Comparison of ENCODE assay signal across 8 mouse cellular contexts in the genomic region with DNA sequence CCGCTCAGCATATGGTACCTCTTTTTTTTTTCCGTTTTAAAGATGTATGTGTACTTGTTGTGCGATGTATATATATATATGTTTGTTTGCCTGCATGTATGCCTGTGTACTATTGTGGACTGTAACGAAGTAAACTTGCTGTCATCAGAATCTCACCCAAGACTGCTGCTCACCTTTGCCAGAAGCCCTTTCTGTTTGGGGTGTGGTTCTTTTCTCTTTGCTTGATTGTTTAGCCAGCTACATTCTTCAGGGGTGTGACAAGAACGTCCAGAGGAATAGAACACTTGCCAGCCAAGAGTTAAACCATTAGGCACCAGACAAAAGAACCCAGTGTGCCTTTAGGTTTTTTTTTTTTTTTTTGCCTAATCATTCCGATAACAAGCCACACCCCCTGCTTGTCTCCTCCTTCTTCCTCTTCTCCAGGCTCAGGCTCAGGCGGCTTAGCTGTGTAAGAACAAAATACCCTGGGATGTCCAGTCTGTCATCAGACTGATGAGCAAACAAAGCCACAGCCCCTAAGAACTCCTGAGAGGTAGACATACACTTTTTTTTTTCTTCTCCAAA. TPM values are rescaled to one million over a fixed set of nuclear protein-coding genes. Genes with fewer than 3 reads are reported as not detected.
A peak's percentile ranks its signal among the peaks of the same experiment; 100 is the strongest.
DNase-seq lines count a peak whose midpoint lies in the region; ATAC-seq and TF ChIP-seq lines count a peak whose summit lies in the region.

No protein-coding gene starts in this region.

- DNase-seq in midbrain, embryonic 14.5 days, result peak; percentile 31
- DNase-seq in adipocyte (ENCODE audit: low spot score), result peak; percentile 83
- peak; percentile 57 to 73 for DNase-seq in lung, adult 18-20 months
- DNase-seq in cerebellum, adult 8-10 months, result no peak
- DNase-seq in cerebellum, adult 2 months, result no peak

- no peak for TF ChIP-seq CTCF in testis, adult 2 months (IDR thresholded peaks at IDR 0.05; ENCODE audit: control insufficient read depth, insufficient read depth, insufficient replicate concordance, low read depth, low read length)
- TF ChIP-seq CTCF in cerebellum, adult 2 months (IDR thresholded peaks at IDR 0.05; ENCODE audit: borderline replicate concordance, insufficient read depth, low read depth, low read length), result no peak

- TF ChIP-seq POLR2A in testis, adult 2 months (IDR thresholded peaks at IDR 0.05; ENCODE audit: control insufficient read depth, low read depth, low read length), result no peak
- no peak for TF ChIP-seq POLR2A in cerebellum, adult 2 months (IDR thresholded peaks at IDR 0.05; ENCODE audit: borderline replicate concordance, insufficient read depth, low read length)

- no peak overlapping the region for H3K27ac ChIP-seq in midbrain, embryonic 14.5 days (replicated peaks; ENCODE audit: low read depth, low read length)
- no peak overlapping the region for H3K27ac ChIP-seq in midbrain, embryonic 13.5 days
- no peak overlapping the region for H3K27ac ChIP-seq in heart, embryonic 15.5 days
- H3K27ac ChIP-seq in testis, adult 2 months (ENCODE audit: control insufficient read depth, insufficient read depth, low read depth, low read length), result peak overlapping the region; percentile 71
- H3K27ac ChIP-seq in cerebellum, adult 2 months (ENCODE audit: insufficient read depth, low read length), result no peak overlapping the region

- no peaks in the 10 kb centered on the region for H3K36me3 ChIP-seq in midbrain, embryonic 14.5 days (ENCODE audit: control insufficient read depth, insufficient read depth, low read length)
- peaks cover 5% of the 10 kb centered on the region; the same call in 1 of the 2 replicates for H3K36me3 ChIP-seq in midbrain, embryonic 13.5 days
- no peaks in the 10 kb centered on the region for H3K36me3 ChIP-seq in heart, embryonic 15.5 days
- H3K36me3 ChIP-seq in testis, adult 2 months (ENCODE audit: control insufficient read depth, insufficient read depth, low read length), result no peaks in the 10 kb centered on the region

- no peak overlapping the region for H3K4me3 ChIP-seq in midbrain, embryonic 14.5 days (replicated peaks; ENCODE audit: low read depth, low read length)
- H3K4me3 ChIP-seq in midbrain, embryonic 13.5 days (replicated peaks), result no peak overlapping the region
- peak overlapping the region; percentile 3; the same call in 1 of the 2 replicates for H3K4me3 ChIP-seq in heart, embryonic 15.5 days
- peak overlapping the region; percentile 15; the same call in 1 of the 2 replicates for H3K4me3 ChIP-seq in testis, adult 2 months (ENCODE audit: control insufficient read depth, low read depth, low read length)
- H3K4me3 ChIP-seq in cerebellum, adult 2 months (replicated peaks; ENCODE audit: insufficient read depth, low read depth, low read length), result no peak overlapping the region

- no peaks in the 10 kb centered on the region for H3K4me1 ChIP-seq in midbrain, embryonic 14.5 days (ENCODE audit: control insufficient read depth, insufficient read depth, low read length)
- H3K4me1 ChIP-seq in midbrain, embryonic 13.5 days (replicated peaks), result peaks cover 13% of the 10 kb centered on the region
- peaks cover 9% of the 10 kb centered on the region for H3K4me1 ChIP-seq in heart, embryonic 15.5 days (replicated peaks)
- H3K4me1 ChIP-seq in testis, adult 2 months (ENCODE audit: control insufficient read depth, insufficient read depth, low read length), result no peaks in the 10 kb centered on the region
- H3K4me1 ChIP-seq in cerebellum, adult 2 months (ENCODE audit: control insufficient read depth, insufficient read depth, low read length), result no peaks in the 10 kb centered on the region

- no peaks in the 10 kb centered on the region for H3K9me3 ChIP-seq in midbrain, embryonic 14.5 days (ENCODE audit: control insufficient read depth, low read length)
- peaks cover 3% of the 10 kb centered on the region; the same call in 1 of the 2 replicates for H3K9me3 ChIP-seq in midbrain, embryonic 13.5 days
- no peaks in the 10 kb centered on the region for H3K9me3 ChIP-seq in heart, embryonic 15.5 days (replicated peaks)

- no peak for ATAC-seq in midbrain, embryonic 14.5 days (ENCODE audit: low FRiP score, low TSS enrichment)
- no peak for ATAC-seq in midbrain, embryonic 13.5 days
- ATAC-seq in heart, embryonic 15.5 days (replicated peaks; ENCODE audit: insufficient number of reproducible peaks, insufficient read depth, low FRiP score, low read depth), result no peak

- H3K27me3 ChIP-seq in midbrain, embryonic 14.5 days (ENCODE audit: control insufficient read depth, insufficient read depth, low read length), result no peaks in the 10 kb centered on the region
- H3K27me3 ChIP-seq in midbrain, embryonic 13.5 days, result no peaks in the 10 kb centered on the region
- no peaks in the 10 kb centered on the region for H3K27me3 ChIP-seq in heart, embryonic 15.5 days
- H3K27me3 ChIP-seq in testis, adult 2 months (ENCODE audit: control insufficient read depth, insufficient read depth, low read length), result no peaks in the 10 kb centered on the region
- no peaks in the 10 kb centered on the region for H3K27me3 ChIP-seq in cerebellum, adult 2 months (ENCODE audit: control insufficient read depth, insufficient read depth, low read length)

- H3K9ac ChIP-seq in midbrain, embryonic 14.5 days (replicated peaks; ENCODE audit: low read length), result no peak overlapping the region
- no peak overlapping the region for H3K9ac ChIP-seq in midbrain, embryonic 13.5 days (replicated peaks)
- H3K9ac ChIP-seq in heart, embryonic 15.5 days, result no peak overlapping the region

- 27% methylated on average over 7 of the region's 7 CpGs for WGBS in midbrain, embryonic 14.5 days
- 27% methylated on average over 7 of the region's 7 CpGs for WGBS in midbrain, embryonic 13.5 days
- 49% methylated on average over 7 of the region's 7 CpGs for WGBS in heart, embryonic 15.5 days
- 73% methylated on average over 7 of the region's 7 CpGs for WGBS in cerebellum, adult 2 months

- H3K4me2 ChIP-seq in midbrain, embryonic 14.5 days (ENCODE audit: low read length), result 0 out of 2 replicates have a peak overlapping the region, but pooled peaks have one; percentile 6
- no peak overlapping the region; the same call in 1 of the 2 replicates for H3K4me2 ChIP-seq in midbrain, embryonic 13.5 days (replicated peaks)
- 0 out of 2 replicates have a peak overlapping the region, but pooled peaks have one; percentile 4 for H3K4me2 ChIP-seq in heart, embryonic 15.5 days

RNA-seq across cellular contexts. Expression of a gene that starts 20.5 kb away (rescaled TPM):
- polyA plus RNA-seq in midbrain, embryonic 14.5 days (2014; fragmentation: Nextera tagmentation; extraction: Ambion mirVana), result 54.7 and 55.2 TPM in 2 replicates
- 48.7 and 49.6 TPM in 2 replicates for polyA plus RNA-seq in midbrain, embryonic 13.5 days (2015; fragmentation: Nextera tagmentation; extraction: Ambion mirVana)
- 15.3 and 15.5 TPM in 2 replicates for polyA plus RNA-seq in heart, embryonic 15.5 days (2015; fragmentation: Nextera tagmentation; extraction: Ambion mirVana)
- polyA plus RNA-seq in testis, adult 2 months (2012; rRNA removed), result 1.5 and 1.7 TPM in 2 replicates
- 45.6 and 45.7 TPM in 2 replicates for polyA plus RNA-seq in cerebellum, adult 2 months (2012; rRNA removed)

Comparison
In these comparisons a context has a peak if more than half of its experiments do, and no peak if none do; other contexts are left out.
1. DNase-seq: peak in midbrain, embryonic 14.5 days (single experiment), adipocyte (single experiment) and lung, adult 18-20 months (2 of 2); none in cerebellum, adult 8-10 months (single experiment) and cerebellum, adult 2 months (0 of 2).
2. H3K4me3 ChIP-seq: peak in heart, embryonic 15.5 days (single experiment) and testis, adult 2 months (single experiment); none in midbrain, embryonic 14.5 days (single experiment), midbrain, embryonic 13.5 days (single experiment) and cerebellum, adult 2 months (single experiment).